Mouse (Mus musculus): ENCODE results near the gene Omp. TPM values are rescaled to one million over a fixed set of nuclear protein-coding genes. Genes with fewer than 3 reads are reported as not detected.

The Omp gene
- polyA plus RNA-seq, 1 experiment from 2014 or later, result 0.25 TPM

DNA sequence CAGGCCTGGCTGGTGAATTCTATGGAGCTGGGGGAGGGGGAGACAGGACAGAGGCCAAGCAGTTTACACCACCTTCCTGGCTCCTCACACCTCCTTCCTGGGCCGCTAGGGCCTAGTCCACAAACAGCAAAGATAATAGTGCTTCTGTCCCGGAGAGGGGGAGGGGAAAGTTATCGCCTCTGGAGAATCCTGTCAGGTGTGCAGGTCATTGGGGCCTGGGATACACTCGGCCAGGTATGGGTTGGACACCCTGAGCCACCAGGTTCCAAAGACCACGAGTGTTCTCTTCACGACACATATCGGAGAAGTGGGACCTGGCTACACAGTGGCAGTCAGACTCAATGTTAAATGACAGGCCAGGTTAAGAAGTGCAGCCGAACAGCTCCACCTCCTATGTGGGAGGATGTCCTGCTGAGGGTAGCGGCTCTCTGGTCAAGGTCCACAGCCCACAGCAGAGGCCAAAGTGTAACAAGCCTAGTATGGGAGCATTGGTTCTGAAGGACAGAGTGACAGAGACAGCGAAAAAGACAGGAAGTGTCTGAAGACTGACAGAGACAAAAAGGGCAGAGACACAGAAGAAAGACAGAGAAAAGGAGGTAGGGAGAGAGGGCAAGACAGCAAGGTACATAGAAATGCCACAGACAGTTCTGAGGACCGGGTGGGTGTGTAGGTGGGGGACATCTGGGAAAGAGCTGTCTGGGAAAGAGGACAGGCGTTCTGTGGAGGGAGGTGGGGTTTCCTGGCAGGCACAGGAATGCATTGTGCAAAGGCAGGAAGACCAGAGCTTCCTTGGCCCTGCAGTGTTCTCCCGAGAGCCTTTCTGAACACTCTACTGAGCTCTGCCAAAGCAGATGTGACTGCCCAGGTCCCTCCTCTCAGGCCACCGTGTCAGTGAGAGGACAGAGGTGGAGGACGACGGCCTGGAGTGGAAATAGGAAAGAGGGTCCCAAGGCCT, 40.5 kb downstream of the Omp start:
- Histone ChIP-seq H3K4me1 (peaks cover 9% of the 10 kb centered on the region), H3K4me3 (no peak overlapping the region), H3K4me2 (replicated peaks) (no peak overlapping the region), H3K27ac (no peak overlapping the region), H3K9ac (peak overlapping the region; percentile 40), H3K36me3 (no peaks in the 10 kb centered on the region), H3K27me3 (peaks cover under 1% of the 10 kb centered on the region), H3K9me3 (no peaks in the 10 kb centered on the region)
- no peak for ATAC-seq (ENCODE audit: low FRiP score, low read depth)
- WGBS, result 63% methylated on average over 16 of the region's 16 CpGs

DNA sequence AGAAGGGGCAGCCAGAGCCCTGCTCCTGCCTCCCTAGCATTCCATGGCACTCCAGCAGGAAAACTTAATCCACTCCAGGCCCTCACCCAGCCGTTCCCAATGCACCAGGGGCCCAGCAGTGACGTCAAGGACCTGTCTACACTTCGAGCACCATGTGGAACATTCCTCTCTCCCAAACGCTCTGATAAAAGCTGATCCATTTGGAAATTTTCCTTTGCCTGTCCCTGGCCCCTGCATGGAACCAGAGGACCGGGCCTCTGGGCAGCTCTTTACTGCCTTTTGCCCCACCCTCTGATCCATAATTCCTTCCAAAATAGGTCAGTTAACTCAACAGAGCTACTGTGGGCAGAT, 41.4 kb downstream of the Omp start:
- no peak overlapping the region; the same call in 1 of the 2 replicates for H3K9ac ChIP-seq
- 73% methylated on average over 5 of the region's 5 CpGs for WGBS
- peaks cover 9% of the 10 kb centered on the region for H3K4me1 ChIP-seq
- no peaks in the 10 kb centered on the region for H3K36me3 ChIP-seq
- no peak overlapping the region for H3K27ac ChIP-seq
- H3K4me3 ChIP-seq, result no peak overlapping the region
- ATAC-seq (ENCODE audit: low FRiP score, low read depth), result no peak
- H3K4me2 ChIP-seq (replicated peaks), result peak overlapping the region; percentile 60; the same call in 1 of the 2 replicates
- H3K9me3 ChIP-seq, result no peaks in the 10 kb centered on the region
- no peaks in the 10 kb centered on the region for H3K27me3 ChIP-seq

DNA sequence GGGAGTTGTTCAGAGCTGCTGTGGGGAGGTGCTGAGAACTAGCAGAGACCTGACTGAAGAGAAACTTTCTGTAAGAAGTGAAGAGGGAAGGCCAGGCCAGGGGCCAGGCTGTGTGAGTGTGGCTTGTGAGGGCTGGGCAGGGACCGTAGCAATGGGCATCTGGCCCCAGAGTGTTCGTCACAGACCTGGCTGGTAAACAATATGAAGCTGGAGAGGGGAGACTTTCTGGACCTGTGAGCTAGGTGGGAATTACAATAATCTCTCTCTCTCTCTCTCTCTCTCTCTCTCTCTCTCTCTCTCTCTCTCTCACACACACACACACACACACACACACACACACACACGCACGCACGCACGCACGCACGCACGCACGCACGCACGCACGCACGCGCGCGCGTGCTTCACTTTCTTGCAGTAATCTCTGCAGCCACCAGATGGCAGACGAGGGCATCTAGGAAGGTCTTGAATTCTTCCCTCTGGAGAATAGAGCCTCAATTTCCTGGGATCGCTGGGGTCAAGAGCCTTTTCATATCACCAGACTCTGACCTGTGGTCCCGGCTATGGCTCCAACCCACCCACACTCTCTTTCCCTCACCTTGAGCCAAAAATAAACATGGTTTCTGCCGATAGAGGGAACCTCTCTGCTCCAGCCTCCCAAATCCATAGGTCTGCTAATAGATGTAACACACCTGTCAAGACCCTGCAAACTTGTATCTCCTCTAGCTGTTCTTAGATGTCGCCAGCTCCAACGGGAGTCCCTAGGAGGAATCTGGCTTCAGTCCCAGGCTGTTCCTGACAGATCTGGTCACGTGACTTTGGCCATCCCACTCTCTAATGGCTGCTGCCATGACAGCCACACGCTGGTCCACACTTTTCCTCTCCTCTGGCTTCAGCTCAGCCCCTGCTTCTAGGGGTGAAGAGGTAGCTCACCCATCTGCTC, 42.0 kb downstream of the Omp start:
- Histone ChIP-seq H3K27me3 (no peaks in the 10 kb centered on the region), H3K9me3 (no peaks in the 10 kb centered on the region), H3K9ac (peak overlapping the region; percentile 57), H3K4me3 (peak overlapping the region; percentile 32), H3K4me2 (replicated peaks) (peak overlapping the region; percentile 60), H3K27ac (peak overlapping the region; percentile 58; the same call in 1 of the 2 replicates), H3K4me1 (peaks cover 9% of the 10 kb centered on the region), H3K36me3 (no peaks in the 10 kb centered on the region)
- peak; percentile 58 for ATAC-seq (ENCODE audit: low FRiP score, low read depth)
- WGBS, result 17% methylated on average over 19 of the region's 26 CpGs

DNA sequence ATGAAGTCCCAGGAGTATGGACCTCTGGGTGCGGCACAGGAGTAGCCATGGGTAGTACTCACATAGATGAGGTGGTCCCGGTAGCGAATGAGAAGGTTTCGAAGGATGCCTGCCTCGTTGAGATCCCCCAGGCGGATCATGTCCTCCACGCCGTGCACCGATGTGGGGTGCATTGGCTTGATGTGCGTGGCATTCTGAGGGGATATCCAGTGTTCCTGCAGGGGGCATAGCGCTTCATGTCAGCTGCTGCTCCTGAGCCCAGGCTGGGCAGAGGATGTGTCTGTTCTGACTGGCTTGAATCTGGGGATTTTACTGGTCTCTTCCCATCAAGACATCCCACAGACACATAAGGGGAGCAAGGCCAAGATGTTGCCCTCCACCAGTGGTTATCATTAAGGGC, 42.8 kb downstream of the Omp start:
- Histone ChIP-seq H3K4me3 (no peak overlapping the region), H3K9ac (peak overlapping the region; percentile 57; the same call in 1 of the 2 replicates), H3K9me3 (no peaks in the 10 kb centered on the region), H3K27me3 (no peaks in the 10 kb centered on the region), H3K4me2 (replicated peaks) (peak overlapping the region; percentile 60), H3K36me3 (peaks cover 7% of the 10 kb centered on the region), H3K27ac (peak overlapping the region; percentile 58; the same call in 1 of the 2 replicates), H3K4me1 (peaks cover 9% of the 10 kb centered on the region)
- 0 out of 2 replicates have a peak, but pooled peaks have one; percentile 28 for ATAC-seq (ENCODE audit: low FRiP score, low read depth)
- WGBS, result 95% methylated on average over 11 of the region's 11 CpGs

DNA sequence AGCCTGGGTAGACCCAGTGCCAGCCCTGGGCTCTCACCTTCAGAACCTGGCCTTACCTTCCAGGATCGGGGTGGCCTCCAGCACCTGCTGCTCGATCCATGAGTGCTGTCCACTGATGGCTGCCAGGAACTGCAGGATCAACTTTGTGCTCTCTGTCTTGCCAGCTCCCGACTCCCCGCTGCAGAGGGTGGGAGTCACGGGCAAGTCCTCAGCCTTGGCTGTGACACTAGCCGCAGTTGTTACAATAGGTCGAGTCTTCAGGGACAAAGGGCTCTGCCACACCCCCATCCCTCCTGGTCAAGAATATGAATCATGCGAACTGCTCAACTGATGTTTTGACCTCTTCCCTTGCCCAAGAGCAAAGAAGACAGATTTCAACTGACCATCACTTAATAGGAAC, 47.7 kb downstream of the Omp start:
- Histone ChIP-seq H3K9ac (no peak overlapping the region), H3K4me3 (no peak overlapping the region), H3K9me3 (no peaks in the 10 kb centered on the region), H3K36me3 (peaks cover 15% of the 10 kb centered on the region), H3K27ac (no peak overlapping the region), H3K4me2 (replicated peaks) (no peak overlapping the region), H3K4me1 (peaks cover 4% of the 10 kb centered on the region; the same call in 1 of the 2 replicates), H3K27me3 (no peaks in the 10 kb centered on the region)
- ATAC-seq (ENCODE audit: low FRiP score, low read depth), result no peak
- WGBS, result 92% methylated on average over 8 of the region's 8 CpGs

DNA sequence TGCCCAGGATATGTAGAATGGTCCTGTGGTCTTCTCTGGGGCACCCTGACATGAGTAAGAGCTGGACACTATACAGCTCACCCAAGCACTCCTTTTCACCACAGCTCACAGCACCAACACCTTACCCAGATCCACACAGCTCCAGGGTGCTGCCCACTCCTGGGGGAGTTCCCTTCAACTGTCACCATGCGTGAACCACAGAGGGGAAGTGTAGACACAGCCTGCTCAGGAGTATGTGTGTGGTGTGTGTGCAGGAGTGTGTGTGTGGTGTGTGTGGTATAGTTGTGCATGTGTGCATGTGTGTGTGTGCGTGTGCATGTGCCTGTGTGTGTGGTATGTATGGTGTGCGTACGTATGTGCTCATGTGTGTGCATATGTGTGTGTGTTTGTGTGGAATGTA, 49.5 kb downstream of the Omp start:
- Histone ChIP-seq H3K4me3 (no peak overlapping the region), H3K9ac (peak overlapping the region; percentile 8; the same call in 1 of the 2 replicates), H3K9me3 (no peaks in the 10 kb centered on the region), H3K4me2 (replicated peaks) (no peak overlapping the region), H3K27ac (no peak overlapping the region), H3K27me3 (no peaks in the 10 kb centered on the region), H3K36me3 (peaks cover 15% of the 10 kb centered on the region), H3K4me1 (no peaks in the 10 kb centered on the region)
- WGBS, result 95% methylated on average over 4 of the region's 4 CpGs
- ATAC-seq (ENCODE audit: low FRiP score, low read depth), result no peak

Other genes starting within 250 kb of the Omp start
- gene Gdpd4, start 225.5 kb downstream of the Omp start, polyA plus RNA-seq (2015; fragmentation: Nextera tagmentation; extraction: Ambion mirVana), result not detected in 2 replicates
- 11.0 and 12.2 TPM in 2 replicates for gene Myo7a, start 26.0 kb downstream of the Omp start, polyA plus RNA-seq (2015; fragmentation: Nextera tagmentation; extraction: Ambion mirVana)
- 5.5 and 5.6 TPM in 2 replicates for gene Capn5, start 32.8 kb upstream of the Omp start, polyA plus RNA-seq (2015; fragmentation: Nextera tagmentation; extraction: Ambion mirVana)
- gene B3gnt6, start 54.0 kb upstream of the Omp start, polyA plus RNA-seq (2015; fragmentation: Nextera tagmentation; extraction: Ambion mirVana), result not detected in 2 replicates
- 33.7 and 34.7 TPM in 2 replicates for gene Acer3, start 175.7 kb upstream of the Omp start, polyA plus RNA-seq (2015; fragmentation: Nextera tagmentation; extraction: Ambion mirVana)
- 22.4 and 23.1 TPM in 2 replicates for gene Tsku, start 215.8 kb upstream of the Omp start, polyA plus RNA-seq (2015; fragmentation: Nextera tagmentation; extraction: Ambion mirVana)